Mouse (Mus musculus) CH12.LX (cell line): ENCODE results near the gene Lrriq4. TPM values are rescaled to one million over a fixed set of nuclear protein-coding genes. Genes with fewer than 3 reads are reported as not detected.

ENCODE experiments used
- DNase-seq: peaks from one replicate; pipeline ENCODE4 v3.0.0-alpha.2; 2013; ENCODE audit errors: extremely low read depth
- H3K27ac ChIP-seq: 2 replicates; pipeline ENCODE4 v1.5.1; 2012; ENCODE audit warnings: low read depth, mild to moderate bottlenecking, control low read depth, moderate library complexity; ENCODE audit not compliant: insufficient read depth
- H3K27me3 ChIP-seq: replicated peaks from 2 replicates; pipeline ENCODE3; 2012; ENCODE audit warnings: inconsistent platforms
- H3K36me3 ChIP-seq, 2 experiments: replicated peaks in 1 of 2; 2 replicates each; pipeline versions ENCODE3 to v1.6.1; 2012; ENCODE audit warnings: inconsistent platforms in 1 of 2, low read length in 1 of 2, mild to moderate bottlenecking in 1 of 2, mixed read lengths in 1 of 2, moderate library complexity in 1 of 2; ENCODE audit not compliant: control insufficient read depth in 1 of 2, insufficient read depth in 1 of 2
- H3K4me1 ChIP-seq, 2 experiments: 2 replicates each; pipeline ENCODE4 v1.6.1; 2012; ENCODE audit warnings: inconsistent platforms in 1 of 2, moderate library complexity in 1 of 2; ENCODE audit not compliant: insufficient read depth in 2 of 2, control insufficient read depth in 1 of 2
- H3K4me2 ChIP-seq: 2 replicates; pipeline ENCODE4 v1.6.1; 2012; ENCODE audit warnings: low read depth, mild to moderate bottlenecking, control low read depth; ENCODE audit not compliant: poor library complexity, insufficient read depth, severe bottlenecking
- H3K4me3 ChIP-seq, 3 experiments: fragments of 150-350 bp in 1 of 3; sonication (generic) in 1 of 3; replicated peaks in 1 of 3; 2 replicates each; pipeline versions ENCODE3 to v1.5.1; 2011 to 2012; ENCODE audit warnings: low read depth in 2 of 3, low read length in 2 of 3, mild to moderate bottlenecking in 2 of 3, moderate library complexity in 2 of 3, control low read depth in 1 of 3, improper control_type of control experiment in 1 of 3, inconsistent platforms in 1 of 3, mixed read lengths in 1 of 3; ENCODE audit not compliant: poor library complexity in 1 of 3
- H3K79me2 ChIP-seq: replicated peaks from 2 replicates; pipeline ENCODE4 v1.6.1; 2012; ENCODE audit warnings: mild to moderate bottlenecking, moderate library complexity; ENCODE audit not compliant: control insufficient read depth, poor library complexity, insufficient read depth, severe bottlenecking; ENCODE audit errors: extremely low read depth
- H3K9ac ChIP-seq: 2 replicates; pipeline ENCODE4 v1.6.1; 2012; ENCODE audit warnings: low read depth, mild to moderate bottlenecking, control low read depth, moderate library complexity; ENCODE audit not compliant: insufficient read depth
- H3K9me3 ChIP-seq: replicated peaks from 2 replicates; pipeline ENCODE3; 2012; ENCODE audit warnings: low read length, inconsistent platforms, mixed read lengths
- BHLHE40 ChIP-seq: IDR thresholded peaks from 2 replicates; pipeline ENCODE4 v1.6.1; 2011; ENCODE audit warnings: mild to moderate bottlenecking, low read depth, low read length, improper control_type of control experiment
- CHD2 ChIP-seq: IDR thresholded peaks from 2 replicates; pipeline ENCODE4 v1.6.1; 2011; ENCODE audit warnings: low read length, improper control_type of control experiment
- CTCF ChIP-seq, 2 experiments: IDR thresholded peaks in 1 of 2; conservative IDR thresholded peaks in 1 of 2; 2 replicates each; pipeline ENCODE4 v1.5.1; 2011 to 2012; ENCODE audit warnings: low read depth in 2 of 2, low read length in 2 of 2, improper control_type of control experiment in 1 of 2, inconsistent platforms in 1 of 2, mild to moderate bottlenecking in 1 of 2, moderate library complexity in 1 of 2
- E2F4 ChIP-seq: IDR thresholded peaks from 2 replicates; pipeline ENCODE4 v1.6.1; 2011; ENCODE audit warnings: low read depth, low read length, improper control_type of control experiment; ENCODE audit not compliant: insufficient replicate concordance
- ELF1 ChIP-seq: IDR thresholded peaks from 2 replicates; pipeline ENCODE4 v1.6.1; 2014; ENCODE audit warnings: low read depth, mild to moderate bottlenecking, inconsistent platforms, low read length, improper control_type of control experiment
- GABPA ChIP-seq: IDR thresholded peaks from 2 replicates; pipeline ENCODE4 v1.6.1; 2012; ENCODE audit warnings: low read depth, low read length, improper control_type of control experiment, inconsistent platforms; ENCODE audit not compliant: insufficient replicate concordance
- IRF4 ChIP-seq: IDR thresholded peaks from 2 replicates; pipeline ENCODE4 v1.6.1; 2014; ENCODE audit warnings: low read depth, mild to moderate bottlenecking, inconsistent platforms, low read length, improper control_type of control experiment
- JUN ChIP-seq: IDR thresholded peaks from 2 replicates; pipeline ENCODE4 v1.6.1; 2011; ENCODE audit warnings: low read depth, mild to moderate bottlenecking, low read length, improper control_type of control experiment, moderate library complexity; ENCODE audit not compliant: insufficient read depth
- JUND ChIP-seq: conservative IDR thresholded peaks from 2 replicates; pipeline ENCODE4 v1.6.1; 2011; ENCODE audit warnings: low read depth, low read length, improper control_type of control experiment
- KAT2A ChIP-seq: IDR thresholded peaks from 2 replicates; pipeline ENCODE4 v1.6.1; 2012; ENCODE audit warnings: low read length, improper control_type of control experiment, inconsistent platforms; ENCODE audit not compliant: insufficient replicate concordance
- MAX ChIP-seq: IDR thresholded peaks from 2 replicates; pipeline ENCODE4 v1.6.1; 2011; ENCODE audit warnings: low read length, improper control_type of control experiment
- MAZ ChIP-seq: IDR thresholded peaks from 2 replicates; pipeline ENCODE4 v1.6.1; 2012; ENCODE audit warnings: low read depth, mild to moderate bottlenecking, inconsistent platforms, low read length, improper control_type of control experiment, moderate library complexity
- MEF2A ChIP-seq: IDR thresholded peaks from 2 replicates; pipeline ENCODE4 v1.6.1; 2014; ENCODE audit warnings: low read depth, mild to moderate bottlenecking, inconsistent platforms, low read length, improper control_type of control experiment, borderline replicate concordance
- NELFE ChIP-seq: IDR thresholded peaks from 2 replicates; pipeline ENCODE4 v1.6.1; 2011; ENCODE audit warnings: low read depth, low read length, improper control_type of control experiment
- POLR2A ChIP-seq: IDR thresholded peaks from 2 replicates; pipeline ENCODE4 v1.6.1; 2011; ENCODE audit warnings: low read depth, mild to moderate bottlenecking, improper control_type of control experiment, low read length
- POLR2AphosphoS2 ChIP-seq: IDR thresholded peaks from 2 replicates; pipeline ENCODE4 v1.6.1; 2011; ENCODE audit warnings: low read depth, low read length, improper control_type of control experiment
- RAD21 ChIP-seq: IDR thresholded peaks from 2 replicates; pipeline ENCODE4 v1.6.1; 2011; ENCODE audit warnings: low read depth, mild to moderate bottlenecking, low read length, improper control_type of control experiment, moderate library complexity
- RCOR1 ChIP-seq: conservative IDR thresholded peaks from 2 replicates; pipeline ENCODE4 v1.6.1; 2012; ENCODE audit warnings: low read depth, mild to moderate bottlenecking, inconsistent platforms, low read length, improper control_type of control experiment
- SMC3 ChIP-seq: IDR thresholded peaks from 2 replicates; pipeline ENCODE4 v1.6.1; 2011; ENCODE audit warnings: low read depth, low read length, improper control_type of control experiment
- TCF12 ChIP-seq: IDR thresholded peaks from 2 replicates; pipeline ENCODE4 v1.6.1; 2014; ENCODE audit warnings: low read depth, mild to moderate bottlenecking, inconsistent platforms, low read length, improper control_type of control experiment
- USF1 ChIP-seq: IDR thresholded peaks from 2 replicates; pipeline ENCODE4 v1.6.1; 2014; ENCODE audit warnings: low read depth, mild to moderate bottlenecking, inconsistent platforms, low read length, improper control_type of control experiment
- ZMIZ1 ChIP-seq: IDR thresholded peaks from 2 replicates; pipeline ENCODE4 v1.6.1; 2012; ENCODE audit warnings: low read depth, mild to moderate bottlenecking, inconsistent platforms, low read length, improper control_type of control experiment
- dilution Hi-C: fragments of 300-500 bp; cut with MboI; formaldehyde crosslinking; loops from 2 replicates; pipeline ENCODE4 v1.14.3; 2020; ENCODE audit warnings: low sequenced_read_pairs; ENCODE audit not compliant: extremely low pct_unique_long_range_greater_than_20kb, extremely low pct_ligation_motif_present
- in situ Hi-C: fragments of 300-500 bp; cut with MboI; formaldehyde crosslinking; loops from 3 replicates; pipeline ENCODE4 v1.14.3; 2019; ENCODE audit warnings: low sequenced_read_pairs, low pct_ligation_motif_present, low pct_unique_long_range_greater_than_20kb, mixed read lengths
- polyA plus RNA-seq: library from polyadenylated mRNA; unstranded; fragments of >175 nt; gene quantifications from 2 replicates; pipeline ENCODE4 v1.2.1, GENCODE M21; 2012; ENCODE audit warnings: low read depth; ENCODE audit not compliant: insufficient read length
- total RNA-seq, 2 experiments: library from RNA; depleted of rRNA; stranded (reverse); fragments of 300-350 nt in 1 of 2; fragments of >200 nt in 1 of 2; gene quantifications; 2 replicates each; pipeline ENCODE4 v1.2.3; 2012 to 2014

Lrriq4 gene
- total and polyA plus RNA-seq, 3 experiments = not detected

DNA sequence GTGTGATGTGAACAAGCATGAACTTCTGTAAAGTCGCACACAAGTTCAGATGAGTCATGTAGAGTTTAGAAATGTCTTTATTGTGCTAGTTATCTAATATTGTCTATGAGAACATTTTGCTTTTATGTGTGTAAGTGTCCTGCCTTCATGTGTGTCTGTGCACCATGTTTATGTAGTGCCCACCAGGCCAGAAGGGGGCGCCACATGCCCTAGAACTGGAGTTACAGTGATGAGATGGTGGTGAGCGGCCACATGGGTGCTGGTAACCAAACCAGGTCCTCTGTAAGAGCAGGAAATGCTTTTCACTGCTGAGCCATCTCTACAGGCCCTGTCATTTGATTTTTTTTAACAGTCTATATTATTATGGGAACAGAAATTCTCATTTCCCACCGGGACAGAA lies 8.7 kb upstream of the Lrriq4 start:
- no peaks in the 10 kb centered on the region for H3K36me3 ChIP-seq
- H3K4me2 ChIP-seq = no peak overlapping the region
- H3K4me3 ChIP-seq = no peak overlapping the region
- in situ Hi-C loops (no loop called here), dilution Hi-C loops (no loop called here)
- no peak overlapping the region for H3K27ac ChIP-seq
- H3K79me2 ChIP-seq = no peaks in the 10 kb centered on the region
- no peak overlapping the region for H3K9ac ChIP-seq
- TF ChIP-seq CTCF (conservative IDR thresholded peaks at IDR 0.05 in 1 of 2, IDR thresholded peaks at IDR 0.05 in 1 of 2; ENCODE audit: low read depth in 2 of 2, low read length in 2 of 2) (0 out of 4 replicates have a peak, but pooled peaks of 1 of the 2 experiments have one; percentile 19), USF1 (no peak)
- no peaks in the 10 kb centered on the region for H3K9me3 ChIP-seq
- H3K27me3 ChIP-seq = no peaks in the 10 kb centered on the region
- no peaks in the 10 kb centered on the region for H3K4me1 ChIP-seq
- no peak for DNase-seq

- no peak for DNase-seq
- Histone ChIP-seq H3K79me2 (no peaks in the 10 kb centered on the region), H3K4me2 (no peak overlapping the region), H3K4me3 (no peak overlapping the region), H3K4me1 (no peaks in the 10 kb centered on the region), H3K9ac (no peak overlapping the region), H3K36me3 (no peaks in the 10 kb centered on the region), H3K27ac (no peak overlapping the region), H3K9me3 (no peaks in the 10 kb centered on the region), H3K27me3 (no peaks in the 10 kb centered on the region)
- in situ Hi-C loops = no loop called here
- dilution Hi-C loops = no loop called here
- TF ChIP-seq BHLHE40 (no peak), GABPA (no peak), MAX (no peak), IRF4 (no peak), ZMIZ1 (no peak), KAT2A (no peak)
Observed at GRCm38 (mm10) chr3:30646761-30647160, 2.5 kb downstream of the Lrriq4 start.

DNA sequence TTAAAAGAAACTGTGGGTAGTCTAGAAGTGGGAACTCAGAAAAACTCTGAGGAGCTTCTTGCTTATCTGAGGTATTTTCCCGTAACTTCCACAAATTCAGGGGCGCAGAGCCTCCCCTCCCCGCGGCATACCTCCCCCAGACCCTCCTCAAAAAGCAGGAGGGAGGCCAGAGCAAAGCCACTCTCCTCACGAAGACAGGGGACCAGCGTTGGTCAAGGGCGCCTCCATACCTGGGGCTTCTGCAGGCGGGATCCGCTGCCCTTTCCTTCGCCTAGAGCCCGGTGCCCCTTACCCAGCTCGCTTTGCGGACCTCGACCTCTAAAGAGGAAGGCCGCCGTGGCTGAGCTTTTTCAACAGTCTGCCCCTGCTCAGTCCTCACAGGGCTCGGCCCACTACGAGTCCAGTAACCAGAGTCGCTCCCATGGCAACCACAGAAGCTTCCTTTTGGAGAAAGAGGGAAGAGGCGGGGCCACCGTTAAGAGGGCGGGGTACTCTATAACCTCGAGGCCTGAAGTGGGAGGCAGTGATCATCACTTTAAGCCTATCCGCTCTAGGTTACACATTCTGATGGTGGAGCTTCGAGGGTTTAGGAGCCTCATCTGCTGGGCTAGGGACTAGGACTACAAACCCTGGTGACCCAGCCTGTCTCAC lies 3.3 kb downstream of the Lrriq4 start, which contains the start of gene Lrrc34:
Lrrc34 (minus strand) TSS at position 430 of the 651 bp plus-strand sequence.
- dilution Hi-C loops = no loop called here
- Histone ChIP-seq H3K9ac (no peak within 1 kb of the TSS), H3K4me2 (no peak within 1 kb of the TSS), H3K4me1 (no peaks in the 10 kb centered on the region), H3K4me3 (no peak within 1 kb of the TSS), H3K27me3 (no peaks in the 10 kb centered on the region), H3K36me3 (no peaks in the 10 kb centered on the region), H3K79me2 (no peaks in the 10 kb centered on the region), H3K27ac (no peak within 1 kb of the TSS), H3K9me3 (no peaks in the 10 kb centered on the region)
- in situ Hi-C loops = no loop called here
- TF ChIP-seq GABPA (no peak), POLR2A (no peak), TCF12 (no peak), SMC3 (no peak), E2F4 (no peak), KAT2A (no peak), JUND (no peak), RAD21 (no peak), RCOR1 (no peak), CHD2 (no peak), JUN (no peak), NELFE (no peak), MEF2A (no peak), POLR2AphosphoS2 (no peak), ZMIZ1 (no peak), BHLHE40 (no peak), MAZ (no peak), ELF1 (no peak), USF1 (no peak)
- DNase-seq = no peak
